Mouse (Mus musculus): ENCODE measurements at regions not wholly inside any gene's neighbourhood (a gene's known extent, or its start where the extent isn't known, plus 50 kb on each side); places are given as distances from the start of the nearest gene placed in this dataset.

GRCm38 (mm10) chr3:6532366-6532765 lies 87.9 kb downstream of the 1700008P02Rik start:
- DNase-seq (ENCODE audit: low spot score in 2 of 2): peak in 1 of 2 experiments; percentile 8

GRCm38 (mm10) chr3:6525987-6526386 lies 94.3 kb downstream of the 1700008P02Rik start:
- DNase-seq (ENCODE audit: low spot score in 2 of 2): no peak

GRCm38 (mm10) chr3:6525173-6525572 lies 95.1 kb downstream of the 1700008P02Rik start:
- no peak for DNase-seq (ENCODE audit: low spot score in 2 of 2)

DNA sequence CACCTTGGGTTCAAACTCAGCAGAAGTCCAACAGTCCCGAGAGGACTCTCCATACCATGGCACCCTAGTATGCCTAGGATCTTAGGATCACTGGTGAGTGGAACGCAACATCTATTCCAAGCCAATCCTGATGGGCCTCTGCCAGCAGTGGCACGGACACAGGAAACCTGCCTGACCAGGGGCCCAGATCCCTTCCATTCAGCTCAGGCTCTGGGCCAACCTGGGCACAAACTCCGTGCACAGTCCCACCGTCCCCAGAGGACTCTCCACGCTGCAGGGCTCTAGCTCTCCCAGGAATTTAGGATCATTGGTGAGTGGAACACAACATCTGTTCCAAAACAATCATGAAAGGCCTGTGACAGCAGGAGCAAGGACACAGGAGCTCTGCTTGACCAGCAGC lies 108.9 kb downstream of the 1700008P02Rik start:
- DNase-seq (ENCODE audit: low spot score in 2 of 2): no peak

DNA sequence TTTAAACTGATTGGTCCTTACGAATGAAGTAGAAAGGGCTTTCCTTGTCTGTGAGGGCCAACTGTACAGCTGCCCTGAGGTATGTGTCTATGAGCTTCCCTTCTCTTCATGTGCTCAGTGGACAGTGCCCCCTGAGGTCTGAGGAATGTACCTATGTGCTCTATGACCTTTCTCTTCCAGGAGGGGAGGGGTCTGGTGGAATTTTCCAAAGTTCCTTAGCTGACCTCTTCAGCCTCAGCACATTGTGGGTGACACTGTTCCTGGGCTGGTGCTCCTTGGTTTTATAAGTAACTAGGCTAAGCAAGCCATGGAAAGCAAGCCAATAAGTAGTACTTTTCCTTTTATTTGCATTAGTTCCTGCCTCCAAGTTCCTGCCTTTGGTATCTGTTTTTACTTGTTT lies 116.1 kb downstream of the 1700008P02Rik start:
- no peak for DNase-seq (ENCODE audit: low spot score in 2 of 2)

DNA sequence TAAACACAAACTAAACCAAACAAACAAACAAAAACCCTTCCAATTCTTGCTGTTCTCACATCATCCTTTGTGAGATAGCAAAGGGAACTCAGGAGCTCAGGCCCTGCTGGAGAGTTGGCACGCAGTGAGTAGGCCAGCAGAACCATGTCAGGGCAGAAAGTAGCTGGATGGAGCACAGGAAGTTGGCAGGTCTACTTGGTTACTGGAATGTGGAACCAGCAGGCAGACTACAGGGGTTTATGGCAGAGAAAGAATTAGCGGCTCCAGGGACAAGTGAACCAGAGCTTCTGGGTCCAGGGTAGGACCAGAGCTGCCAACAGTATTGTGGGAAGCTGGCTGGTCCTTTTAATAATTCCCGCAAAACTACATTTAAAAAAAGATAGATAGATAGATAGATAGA lies 136.2 kb downstream of the 1700008P02Rik start:
- DNase-seq (ENCODE audit: low spot score in 2 of 2): no peak

- no peak for DNase-seq (ENCODE audit: low spot score in 2 of 2)
These were observed 138.6 kb downstream of the 1700008P02Rik start for GRCm38 (mm10) chr3:6481610-6482009.

Measured in left cerebral cortex, adult 9 months (tissue).